Mouse (Mus musculus): ENCODE data around the gene Tom1l2. TPM values are rescaled to one million over a fixed set of nuclear protein-coding genes. Genes with fewer than 3 reads are reported as not detected.

Gene Tom1l2
- polyA plus RNA-seq, 1 experiment from 2014 or later, result 9.0 TPM

GRCm38 (mm10) chr11:60182116-60182670 lies 170.5 kb downstream of the Tom1l2 start:
- H3K9ac ChIP-seq (replicated peaks; ENCODE audit: low read length), result no peak overlapping the region
- no peaks in the 10 kb centered on the region for H3K9me3 ChIP-seq (replicated peaks; ENCODE audit: control insufficient read depth, low read length)
- ATAC-seq (replicated peaks; ENCODE audit: insufficient number of reproducible peaks, low FRiP score, low TSS enrichment, low read depth), result no peak
- H3K4me2 ChIP-seq (ENCODE audit: low read depth, low read length), result no peak overlapping the region
- peaks cover 29% of the 10 kb centered on the region for H3K4me1 ChIP-seq (ENCODE audit: control insufficient read depth, insufficient read depth, low read length)
- DNase-seq (ENCODE audit: low spot score), result no peak
- H3K27ac ChIP-seq (replicated peaks; ENCODE audit: low read depth, low read length), result no peak overlapping the region
- H3K4me3 ChIP-seq (ENCODE audit: low read depth, low read length), result no peak overlapping the region
- WGBS, result 79% methylated on average over 12 of the region's 12 CpGs
- no peaks in the 10 kb centered on the region for H3K27me3 ChIP-seq (ENCODE audit: control insufficient read depth, insufficient read depth, low read length)
- peaks cover 13% of the 10 kb centered on the region for H3K36me3 ChIP-seq (replicated peaks; ENCODE audit: control insufficient read depth, insufficient read depth, low read depth, low read length)

- Histone ChIP-seq H3K9ac (replicated peaks; ENCODE audit: low read length) (no peak overlapping the region), H3K27ac (replicated peaks; ENCODE audit: low read depth, low read length) (no peak overlapping the region), H3K27me3 (ENCODE audit: control insufficient read depth, insufficient read depth, low read length) (no peaks in the 10 kb centered on the region), H3K9me3 (replicated peaks; ENCODE audit: control insufficient read depth, low read length) (no peaks in the 10 kb centered on the region), H3K4me1 (ENCODE audit: control insufficient read depth, insufficient read depth, low read length) (peaks cover 39% of the 10 kb centered on the region), H3K4me2 (ENCODE audit: low read depth, low read length) (no peak overlapping the region), H3K4me3 (ENCODE audit: low read depth, low read length) (no peak overlapping the region), H3K36me3 (replicated peaks; ENCODE audit: control insufficient read depth, insufficient read depth, low read depth, low read length) (no peaks in the 10 kb centered on the region; the same call in 1 of the 2 replicates)
- ATAC-seq (replicated peaks; ENCODE audit: insufficient number of reproducible peaks, low FRiP score, low TSS enrichment, low read depth) (no peak), DNase-seq (ENCODE audit: low spot score) (no peak)
Observed at GRCm38 (mm10) chr11:60178506-60178905, 174.2 kb downstream of the Tom1l2 start.

GRCm38 (mm10) chr11:60178005-60178404 lies 174.7 kb downstream of the Tom1l2 start:
- Histone ChIP-seq H3K9me3 (replicated peaks; ENCODE audit: control insufficient read depth, low read length) (no peaks in the 10 kb centered on the region), H3K4me1 (ENCODE audit: control insufficient read depth, insufficient read depth, low read length) (peaks cover 36% of the 10 kb centered on the region), H3K4me3 (ENCODE audit: low read depth, low read length) (no peak overlapping the region), H3K36me3 (replicated peaks; ENCODE audit: control insufficient read depth, insufficient read depth, low read depth, low read length) (no peaks in the 10 kb centered on the region; the same call in 1 of the 2 replicates), H3K27me3 (ENCODE audit: control insufficient read depth, insufficient read depth, low read length) (no peaks in the 10 kb centered on the region), H3K9ac (replicated peaks; ENCODE audit: low read length) (no peak overlapping the region), H3K27ac (replicated peaks; ENCODE audit: low read depth, low read length) (no peak overlapping the region; the same call in 1 of the 2 replicates), H3K4me2 (ENCODE audit: low read depth, low read length) (peak overlapping the region; percentile 98)
- ATAC-seq (replicated peaks; ENCODE audit: insufficient number of reproducible peaks, low FRiP score, low TSS enrichment, low read depth), result no peak
- DNase-seq (ENCODE audit: low spot score), result no peak
- 41% methylated on average over 6 of the region's 6 CpGs for WGBS

DNA sequence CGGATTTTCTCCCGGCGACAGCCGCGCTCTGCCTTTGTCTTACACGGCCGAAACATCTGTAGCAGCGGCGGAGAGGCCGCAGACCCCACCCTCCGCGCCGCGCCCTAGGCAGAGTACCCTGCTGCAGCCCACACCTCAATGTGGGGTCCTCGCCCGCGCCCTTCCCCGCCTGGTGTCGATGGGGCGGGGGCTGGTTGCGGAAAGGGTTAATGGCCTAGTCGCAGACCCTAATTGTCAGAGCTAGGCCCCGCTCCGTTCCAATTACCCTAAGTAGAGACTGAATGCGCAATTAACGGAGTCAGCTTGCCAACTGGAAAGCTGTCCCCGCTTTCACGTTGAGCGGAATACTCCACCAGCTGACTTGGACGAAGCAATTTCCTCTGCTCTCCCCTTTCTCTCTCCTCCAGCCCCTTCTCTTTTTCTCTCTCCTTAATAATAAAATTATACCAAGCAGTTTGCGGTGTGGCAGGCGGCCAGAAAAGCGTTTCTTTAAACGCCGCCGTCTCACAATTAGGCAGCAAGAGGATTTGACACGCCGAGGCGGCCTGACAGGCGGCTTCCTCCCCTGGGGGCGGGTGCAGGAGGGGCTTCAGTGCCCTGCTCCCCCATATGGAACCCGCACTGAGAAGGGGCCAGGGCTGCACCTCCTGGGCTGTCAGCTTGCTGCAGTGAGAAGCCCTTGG lies 175.6 kb downstream of the Tom1l2 start:
- ATAC-seq (replicated peaks; ENCODE audit: insufficient number of reproducible peaks, low FRiP score, low TSS enrichment, low read depth) (peak; percentile 66), DNase-seq (ENCODE audit: low spot score) (peak; percentile 77)
- WGBS, result under 1% methylated on average over 42 of the region's 42 CpGs
- Histone ChIP-seq H3K4me3 (ENCODE audit: low read depth, low read length) (peak overlapping the region; percentile 59), H3K4me1 (ENCODE audit: control insufficient read depth, insufficient read depth, low read length) (peaks cover 30% of the 10 kb centered on the region), H3K27ac (replicated peaks; ENCODE audit: low read depth, low read length) (peak overlapping the region; percentile 87), H3K27me3 (ENCODE audit: control insufficient read depth, insufficient read depth, low read length) (no peaks in the 10 kb centered on the region), H3K36me3 (replicated peaks; ENCODE audit: control insufficient read depth, insufficient read depth, low read depth, low read length) (no peaks in the 10 kb centered on the region; the same call in 1 of the 2 replicates), H3K4me2 (ENCODE audit: low read depth, low read length) (peak overlapping the region; percentile 98), H3K9ac (replicated peaks; ENCODE audit: low read length) (peak overlapping the region; percentile 77), H3K9me3 (replicated peaks; ENCODE audit: control insufficient read depth, low read length) (no peaks in the 10 kb centered on the region)

Small RNA genes lying within 50 kb of the gene (microRNA-seq; reads per million reads assigned to microRNA genes)
- gene Gm27711 (ENCODE audit: borderline number of aligned reads) (not detected), gene Mir6921 (ENCODE audit: borderline number of aligned reads) (not detected), gene Mir6922 (ENCODE audit: borderline number of aligned reads) (not detected)

Other genes starting within 250 kb of the Tom1l2 start
- 21.0 and 24.8 TPM in 2 replicates for gene Rai1, start 247.9 kb downstream of the Tom1l2 start, polyA plus RNA-seq (2014; fragmentation: Nextera tagmentation; extraction: Ambion mirVana)
- gene Srebf1, start 130.3 kb downstream of the Tom1l2 start, polyA plus RNA-seq (2014; fragmentation: Nextera tagmentation; extraction: Ambion mirVana), result 45.1 and 46.7 TPM in 2 replicates
- gene Drc3, start 424 bp upstream of the Tom1l2 start, polyA plus RNA-seq (2014; fragmentation: Nextera tagmentation; extraction: Ambion mirVana), result 1.3 and 2.2 TPM in 2 replicates
- 26.5 and 27.3 TPM in 2 replicates for gene Gid4, start 64.2 kb upstream of the Tom1l2 start, polyA plus RNA-seq (2014; fragmentation: Nextera tagmentation; extraction: Ambion mirVana)
- 47.9 and 53.1 TPM in 2 replicates for gene Atpaf2, start 65.6 kb upstream of the Tom1l2 start, polyA plus RNA-seq (2014; fragmentation: Nextera tagmentation; extraction: Ambion mirVana)
- gene Drg2, start 101.7 kb upstream of the Tom1l2 start, polyA plus RNA-seq (2014; fragmentation: Nextera tagmentation; extraction: Ambion mirVana), result 124 and 136 TPM in 2 replicates
- 0.24 and 0.25 TPM in 2 replicates for gene Myo15, start 116.4 kb upstream of the Tom1l2 start, polyA plus RNA-seq (2014; fragmentation: Nextera tagmentation; extraction: Ambion mirVana)
- 31.4 and 31.5 TPM in 2 replicates for gene Alkbh5, start 183.5 kb upstream of the Tom1l2 start, polyA plus RNA-seq (2014; fragmentation: Nextera tagmentation; extraction: Ambion mirVana)